Mouse (Mus musculus) cerebellum, postnatal 14 days (tissue): Measurements from ENCODE around the gene Dysf.

Experiments
- DNase-seq, 2 experiments: peaks; one replicate each; pipeline ENCODE4 v3.0.0; 2021; ENCODE audit warnings: mixed read lengths in 2 of 2

Dysf gene

DNA sequence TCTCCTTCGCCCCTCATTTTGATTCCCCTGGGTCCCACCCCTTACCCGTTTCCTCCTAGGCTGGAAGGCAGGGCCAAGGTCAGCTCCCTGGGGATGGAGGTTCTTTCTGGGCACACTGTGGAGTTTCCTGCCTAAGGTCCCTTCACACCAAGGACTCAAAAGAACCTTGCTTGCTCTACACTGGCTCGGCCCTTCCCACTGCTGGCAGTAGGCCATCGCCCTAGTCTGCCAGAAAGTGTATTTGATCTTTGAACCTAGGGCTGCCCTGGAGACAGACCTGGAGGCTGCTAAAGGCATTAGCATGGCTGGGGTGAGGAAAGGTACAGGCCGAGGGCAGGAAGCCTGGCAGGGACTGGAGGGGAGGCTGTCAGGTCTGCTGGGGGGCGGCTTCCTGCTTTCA, 225.4 kb downstream of the Dysf start:
- peak in 1 of 2 experiments; percentile 19 for DNase-seq

GRCm38 (mm10) chr6:84235365-84235764, 227.0 kb downstream of the Dysf start:
- no peak for DNase-seq

DNA sequence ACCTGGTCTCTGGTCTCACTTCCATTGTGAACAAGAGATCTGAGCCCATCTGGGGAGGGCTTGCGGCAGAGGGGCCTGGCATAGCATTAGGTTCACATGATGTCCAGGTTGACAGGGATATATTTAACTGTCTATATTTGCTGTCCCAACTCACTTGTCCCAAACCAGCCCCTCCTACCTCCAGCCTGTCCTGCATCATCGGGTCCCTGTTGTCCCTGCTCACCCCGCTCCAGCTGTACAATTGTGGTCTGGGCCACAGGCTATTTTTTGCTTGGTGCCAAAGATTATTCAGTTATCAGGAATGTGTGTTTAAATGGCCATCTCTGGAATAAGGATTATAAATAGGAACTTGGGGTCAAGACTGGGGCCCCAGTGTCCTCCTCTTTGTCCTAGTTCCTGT, 235.0 kb downstream of the Dysf start:
- DNase-seq, result no peak

- DNase-seq, result no peak
Measured at GRCm38 (mm10) chr6:84246101-84246760, 237.8 kb downstream of the Dysf start.

GRCm38 (mm10) chr6:84246979-84247378, 238.6 kb downstream of the Dysf start:
- no peak for DNase-seq
